Mouse (Mus musculus): ENCODE measurements around the gene Nr4a3.

Nr4a3 gene

DNA sequence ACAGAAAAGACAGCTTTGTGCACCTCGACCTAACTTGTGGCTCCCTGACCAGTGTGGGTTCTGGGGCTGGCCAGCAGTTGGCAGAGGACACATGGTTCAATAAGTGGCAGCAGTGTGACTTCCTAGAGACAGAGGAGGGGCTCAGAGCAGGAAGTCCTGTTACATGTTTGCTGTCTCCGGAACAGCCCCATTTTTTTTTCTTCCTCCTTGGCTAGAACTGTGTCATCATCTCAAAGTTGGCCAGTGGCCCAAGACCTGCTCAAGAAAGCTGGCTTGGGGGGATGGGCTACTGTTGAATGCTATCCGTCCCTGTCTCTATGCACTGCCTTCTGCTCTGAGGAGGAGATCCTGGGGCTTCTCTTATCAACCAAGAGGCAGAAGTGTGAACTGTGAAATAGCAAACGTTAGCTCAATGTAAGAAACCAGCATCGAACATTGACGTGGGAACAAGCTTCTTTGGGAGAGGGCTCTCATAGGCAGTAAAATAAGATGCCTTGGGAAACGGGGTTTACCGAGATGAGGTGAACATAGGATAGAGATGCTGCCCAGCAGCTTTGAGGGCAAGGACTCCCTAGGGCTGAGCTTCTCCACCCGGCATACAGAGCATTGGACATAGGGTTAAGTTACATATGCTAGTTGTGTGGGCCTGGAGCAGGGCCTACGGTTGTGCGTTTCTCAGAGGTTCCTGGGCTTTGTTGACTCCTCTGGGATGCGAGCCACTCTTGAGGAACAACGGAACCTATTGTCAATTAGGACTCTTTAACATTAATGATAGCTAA lies 31.9 kb downstream of the Nr4a3 start:
- TF ChIP-seq GATA4 (IDR thresholded peaks at IDR 0.05; ENCODE audit: insufficient replicate concordance, low read length) = no peak

GRCm38 (mm10) chr4:48078213-48078612 lies 33.3 kb downstream of the Nr4a3 start:
- TF ChIP-seq GATA4 (IDR thresholded peaks at IDR 0.05; ENCODE audit: insufficient replicate concordance, low read length) = no peak

- no peak for TF ChIP-seq GATA4 (IDR thresholded peaks at IDR 0.05; ENCODE audit: insufficient replicate concordance, low read length)
These were observed 34.5 kb downstream of the Nr4a3 start for GRCm38 (mm10) chr4:48079285-48080039.

DNA sequence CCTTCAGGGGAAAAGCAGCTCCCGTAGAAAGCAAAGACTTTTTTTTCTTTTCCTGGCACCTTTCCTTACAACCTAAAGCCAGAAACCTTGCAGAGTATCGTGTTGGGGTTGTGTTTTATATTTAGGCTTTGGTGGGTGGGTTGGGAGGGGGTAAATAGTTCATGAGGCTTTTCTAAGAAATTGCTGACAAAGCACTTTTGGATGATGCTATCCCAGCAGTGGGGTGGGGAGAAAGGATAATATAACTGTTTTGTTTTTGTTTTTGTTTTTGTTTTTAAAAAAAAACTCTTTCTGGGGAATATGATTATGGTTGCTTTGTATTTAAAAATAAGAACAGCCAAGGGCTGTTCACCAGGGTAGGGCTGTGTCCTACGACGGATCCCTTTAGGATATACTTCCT lies 38.5 kb downstream of the Nr4a3 start:
- no peak for TF ChIP-seq GATA4 (IDR thresholded peaks at IDR 0.05; ENCODE audit: insufficient replicate concordance, low read length)

- TF ChIP-seq GATA4 (IDR thresholded peaks at IDR 0.05; ENCODE audit: insufficient replicate concordance, low read length) = no peak
These were observed 41.7 kb downstream of the Nr4a3 start for GRCm38 (mm10) chr4:48086609-48087008.

DNA sequence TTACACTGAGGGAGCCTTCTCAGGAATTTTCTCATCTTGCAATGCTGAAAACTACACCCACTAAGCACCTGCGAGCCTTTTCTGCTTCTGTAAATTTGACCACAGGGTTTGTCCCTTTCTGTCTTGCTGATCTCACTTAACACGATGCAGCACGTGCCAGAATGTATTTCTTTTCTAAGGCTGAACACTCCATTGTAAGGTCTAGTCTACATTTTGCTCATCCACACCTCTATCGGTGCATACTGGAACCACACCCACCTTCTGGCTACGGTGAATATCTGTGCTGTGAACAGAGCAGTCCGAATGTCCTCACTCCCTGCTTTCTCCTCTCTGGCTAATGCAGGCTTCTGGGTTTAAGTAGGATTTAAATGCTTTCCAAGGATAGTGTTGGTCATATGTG lies 42.5 kb downstream of the Nr4a3 start:
- no peak for TF ChIP-seq GATA4 (IDR thresholded peaks at IDR 0.05; ENCODE audit: insufficient replicate concordance, low read length)

DNA sequence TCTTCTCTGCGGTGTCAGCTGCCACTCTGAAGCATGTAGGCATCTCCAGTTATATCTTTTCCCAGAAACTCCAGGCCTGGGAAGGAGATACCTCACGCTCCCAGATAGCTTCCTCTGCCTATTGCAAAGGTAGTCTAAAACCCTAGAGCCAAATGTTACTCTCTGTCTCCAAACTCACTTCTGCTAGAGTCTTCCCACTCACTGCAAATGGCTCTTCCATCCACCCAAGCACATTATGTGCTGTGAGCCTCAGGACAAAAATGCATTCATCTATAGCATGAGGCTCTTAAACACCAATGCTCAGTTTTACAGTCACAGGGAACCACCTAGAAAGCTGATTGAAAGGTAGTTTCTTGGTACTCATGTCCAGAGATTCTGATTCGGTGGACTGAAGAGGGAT lies 48.3 kb downstream of the Nr4a3 start:
- no peak for TF ChIP-seq GATA4 (IDR thresholded peaks at IDR 0.05; ENCODE audit: insufficient replicate concordance, low read length)

DNA sequence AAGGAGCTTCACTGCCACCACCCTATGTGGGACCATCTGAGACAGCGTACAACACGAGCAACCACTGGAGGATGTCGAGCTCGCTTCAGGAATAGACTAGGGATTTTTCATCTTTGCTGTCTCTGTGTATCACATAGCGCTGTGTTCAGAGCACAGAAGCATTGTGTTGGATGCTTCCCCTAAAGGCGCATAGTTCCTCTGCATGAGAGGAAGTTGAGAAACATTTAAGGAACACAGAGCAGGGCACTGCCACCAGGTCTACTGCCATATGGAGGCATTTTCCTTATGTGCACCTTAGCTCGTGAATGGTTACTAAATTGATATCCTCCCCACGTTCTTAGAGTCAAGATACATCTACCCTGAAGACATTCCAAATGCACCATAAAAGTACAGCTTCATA lies 55.3 kb downstream of the Nr4a3 start:
- no peak for TF ChIP-seq GATA4 (IDR thresholded peaks at IDR 0.05; ENCODE audit: insufficient replicate concordance, low read length)

GRCm38 (mm10) chr4:48101981-48102380 lies 57.0 kb downstream of the Nr4a3 start:
- TF ChIP-seq GATA4 (IDR thresholded peaks at IDR 0.05; ENCODE audit: insufficient replicate concordance, low read length) = no peak

GRCm38 (mm10) chr4:48105387-48105786 lies 60.4 kb downstream of the Nr4a3 start:
- no peak for TF ChIP-seq GATA4 (IDR thresholded peaks at IDR 0.05; ENCODE audit: insufficient replicate concordance, low read length)

DNA sequence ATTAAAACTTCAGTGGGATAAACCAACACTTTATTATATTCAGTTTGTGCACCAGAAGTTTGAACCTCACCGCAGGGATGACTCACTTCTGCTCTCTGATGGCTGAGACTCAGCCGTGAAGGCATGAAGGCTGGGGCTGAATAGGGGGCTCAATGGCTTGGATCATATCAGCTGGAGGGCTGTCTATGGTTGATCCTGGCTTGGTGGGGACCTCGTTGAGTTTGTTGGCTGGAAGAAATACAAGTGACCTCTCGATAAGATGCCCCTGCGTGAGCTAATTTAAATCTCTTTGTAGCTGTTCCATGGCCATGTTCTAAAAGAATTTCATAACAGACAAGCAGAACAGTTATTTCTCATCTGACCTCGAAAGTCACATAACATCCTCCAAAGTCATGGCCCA lies 62.1 kb downstream of the Nr4a3 start:
- TF ChIP-seq GATA4 (IDR thresholded peaks at IDR 0.05; ENCODE audit: insufficient replicate concordance, low read length) = no peak

- no peak for TF ChIP-seq GATA4 (IDR thresholded peaks at IDR 0.05; ENCODE audit: insufficient replicate concordance, low read length)
These were observed 63.6 kb downstream of the Nr4a3 start for GRCm38 (mm10) chr4:48108591-48108990.

DNA sequence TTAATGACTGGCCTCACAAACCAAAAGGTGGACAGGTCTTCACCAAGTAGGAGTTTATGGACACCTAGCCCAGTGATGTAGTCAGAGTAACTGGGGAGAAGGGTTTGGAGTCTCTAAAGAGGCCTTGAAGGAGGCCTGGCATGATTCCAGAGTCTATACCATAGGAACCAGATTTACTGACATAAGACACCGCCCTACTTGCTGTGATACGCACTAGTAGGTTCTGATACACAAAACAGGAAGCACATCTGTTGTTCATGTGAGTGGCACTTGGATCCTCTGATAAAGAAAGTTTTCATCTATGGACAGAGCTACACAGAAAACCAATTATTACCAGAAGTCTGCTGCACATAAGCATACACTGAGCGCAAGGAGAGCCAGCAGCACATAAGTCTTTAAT lies 65.4 kb downstream of the Nr4a3 start:
- no peak for TF ChIP-seq GATA4 (IDR thresholded peaks at IDR 0.05; ENCODE audit: insufficient replicate concordance, low read length)

DNA sequence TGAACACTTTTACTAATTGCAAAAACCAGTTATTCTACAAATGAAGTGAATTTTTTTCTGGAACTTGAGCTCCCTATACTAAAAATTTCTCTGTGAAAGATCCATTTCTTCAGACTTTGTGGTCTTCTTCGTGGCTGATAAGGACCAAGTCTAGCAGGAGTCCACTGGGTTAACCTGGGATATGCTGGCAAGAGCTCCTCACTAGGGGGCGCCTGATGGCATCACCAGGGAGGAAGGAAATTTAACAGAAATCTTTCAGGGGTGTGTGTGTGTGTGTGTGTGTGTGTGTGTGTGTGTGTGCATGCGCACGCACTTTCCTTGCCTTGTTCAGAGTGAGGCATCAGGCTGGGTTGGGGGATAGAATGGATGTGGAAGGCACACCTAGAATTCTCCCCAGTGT lies 71.2 kb downstream of the Nr4a3 start:
- TF ChIP-seq GATA4 (IDR thresholded peaks at IDR 0.05; ENCODE audit: insufficient replicate concordance, low read length) = no peak

GRCm38 (mm10) chr4:48124416-48124772 lies 79.4 kb downstream of the Nr4a3 start:
- no peak for TF ChIP-seq GATA4 (IDR thresholded peaks at IDR 0.05; ENCODE audit: insufficient replicate concordance, low read length)

DNA sequence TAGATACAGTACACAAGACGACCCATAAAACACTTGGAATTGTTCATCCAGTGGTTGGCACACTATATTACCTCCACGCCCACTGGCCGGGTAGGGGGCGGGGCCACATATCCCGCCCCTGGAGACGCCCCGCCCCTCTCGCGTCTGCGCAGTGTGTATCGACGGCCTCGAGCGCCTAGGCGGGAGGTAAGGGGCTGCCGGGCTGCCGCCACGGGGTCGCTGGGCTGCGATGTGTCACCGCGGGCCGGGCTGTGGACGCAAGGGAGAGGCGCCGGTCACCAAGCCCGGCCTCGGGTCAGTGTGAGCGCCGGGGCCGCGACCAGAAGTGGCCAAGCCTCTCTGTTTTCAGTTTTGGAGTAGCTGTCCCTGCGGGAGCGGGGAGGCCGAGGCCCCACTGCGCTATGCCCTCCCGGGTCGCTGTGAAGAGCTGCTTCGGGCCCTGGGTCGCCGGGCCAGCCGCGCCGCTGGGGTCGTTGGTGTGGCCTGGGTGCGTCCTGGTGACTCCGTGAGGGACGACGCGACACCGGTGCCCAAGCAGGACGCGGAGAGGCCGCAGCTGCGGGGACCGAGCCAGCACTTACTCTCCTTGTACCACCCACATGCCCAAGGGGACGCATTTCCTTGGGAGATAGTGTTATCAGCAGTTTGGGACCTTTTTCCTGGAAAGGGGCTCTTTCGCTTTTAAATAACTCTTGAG lies 80.0 kb downstream of the Nr4a3 start, which contains the start of gene Stx17:
Gene Stx17 (plus strand): TSS at position 143 of the 697 bp plus-strand sequence.
- TF ChIP-seq GATA4 (IDR thresholded peaks at IDR 0.05; ENCODE audit: insufficient replicate concordance, low read length) = no peak; the same call in 1 of the 2 replicates
